Mouse (Mus musculus) myocyte (in vitro differentiated cells): ENCODE measurements at regions not wholly inside any gene's neighbourhood (a gene's known extent, or its start where the extent isn't known, plus 50 kb on each side); places are given as distances from the start of the nearest gene placed in this dataset.
A peak's percentile ranks its signal among the peaks of the same experiment; 100 is the strongest.

Experiments used
- H3K27me3 ChIP-seq: one replicate; pipeline ENCODE4 v1.6.1; 2011; ENCODE audit not compliant: control insufficient read depth, insufficient read depth, insufficient read length
- H3K36me3 ChIP-seq: one replicate; pipeline ENCODE4 v1.6.1; 2011; ENCODE audit not compliant: control insufficient read depth, insufficient read depth
- H3K4me2 ChIP-seq: one replicate; pipeline ENCODE4 v1.6.1; 2011; ENCODE audit warnings: low read depth, control low read depth
- H3K4me3 ChIP-seq: one replicate; pipeline ENCODE4 v1.5.1; 2011; ENCODE audit warnings: mild to moderate bottlenecking, control low read depth, moderate library complexity
- H3K79me2 ChIP-seq: one replicate; pipeline ENCODE4 v1.6.1; 2011; ENCODE audit not compliant: control insufficient read depth, insufficient read depth
- H3ac ChIP-seq: one replicate; pipeline ENCODE4 v1.6.1; 2011; ENCODE audit not compliant: control insufficient read depth, insufficient read length
- CEBPB ChIP-seq: IDR thresholded peaks from 2 replicates; pipeline ENCODE4 v1.6.1; 2011; ENCODE audit warnings: mild to moderate bottlenecking, moderate library complexity; ENCODE audit not compliant: poor library complexity, insufficient read depth, severe bottlenecking
- E2F4 ChIP-seq: IDR thresholded peaks from one replicate; pipeline ENCODE4 v1.6.1; 2011; ENCODE audit warnings: mild to moderate bottlenecking, control low read depth, moderate library complexity; ENCODE audit not compliant: insufficient read depth
- MAX ChIP-seq: IDR thresholded peaks from one replicate; pipeline ENCODE4 v1.6.1; 2011; ENCODE audit warnings: low read depth, mild to moderate bottlenecking, control low read depth
- MYOD1 ChIP-seq, 3 experiments: IDR thresholded peaks; one replicate each; pipeline ENCODE4 v1.6.1; 2011; ENCODE audit warnings: control low read depth in 2 of 3, low read depth in 2 of 3, mild to moderate bottlenecking in 2 of 3, moderate library complexity in 1 of 3; ENCODE audit not compliant: insufficient read length in 2 of 3, control insufficient read depth in 1 of 3
- MYOG ChIP-seq, 3 experiments: IDR thresholded peaks; one replicate each; pipeline ENCODE4 v1.6.1; 2011; ENCODE audit warnings: control low read depth in 2 of 3, low read depth in 2 of 3, mild to moderate bottlenecking in 2 of 3; ENCODE audit not compliant: insufficient read length in 2 of 3, control insufficient read depth in 1 of 3, insufficient read depth in 1 of 3
- POLR2A ChIP-seq: IDR thresholded peaks from one replicate; pipeline ENCODE4 v1.6.1; 2011; ENCODE audit warnings: low read depth, mild to moderate bottlenecking, control low read depth, moderate library complexity; ENCODE audit not compliant: insufficient read length
- POLR2AphosphoS2 ChIP-seq: IDR thresholded peaks from one replicate; pipeline ENCODE4 v1.6.1; 2011; ENCODE audit warnings: low read depth, control low read depth; ENCODE audit not compliant: insufficient read length
- REST ChIP-seq: IDR thresholded peaks from one replicate; pipeline ENCODE4 v1.6.1; 2011; ENCODE audit warnings: mild to moderate bottlenecking, control low read depth, moderate library complexity; ENCODE audit not compliant: insufficient read depth, insufficient read length
- SRF ChIP-seq: IDR thresholded peaks from one replicate; pipeline ENCODE4 v1.6.1; 2011; ENCODE audit warnings: low read depth; ENCODE audit not compliant: control insufficient read depth, insufficient read length
- TCF12 ChIP-seq: IDR thresholded peaks from one replicate; pipeline ENCODE4 v1.6.1; 2011; ENCODE audit warnings: mild to moderate bottlenecking, control low read depth; ENCODE audit not compliant: poor library complexity, insufficient read depth, severe bottlenecking
- TCF3 ChIP-seq: IDR thresholded peaks from one replicate; pipeline ENCODE4 v1.6.1; 2011; ENCODE audit warnings: low read depth, control low read depth; ENCODE audit not compliant: insufficient read length
- USF1 ChIP-seq: IDR thresholded peaks from one replicate; pipeline ENCODE4 v1.6.1; 2011; ENCODE audit warnings: low read depth, mild to moderate bottlenecking, control low read depth, moderate library complexity

- H3ac ChIP-seq, result no peak overlapping the region
- H3K79me2 ChIP-seq, result no peaks in the 10 kb centered on the region
- H3K4me3 ChIP-seq, result no peak overlapping the region
- no peak overlapping the region for H3K4me2 ChIP-seq
- no peaks in the 10 kb centered on the region for H3K27me3 ChIP-seq
- H3K36me3 ChIP-seq, result no peaks in the 10 kb centered on the region
- TF ChIP-seq POLR2A (no peak), MAX (no peak), CEBPB (no peak)
Measured at GRCm38 (mm10) chr13:107499296-107499695, 477.4 kb upstream of the Kif2a start.

- no peaks in the 10 kb centered on the region for H3K79me2 ChIP-seq
- H3K36me3 ChIP-seq, result no peaks in the 10 kb centered on the region
- no peak overlapping the region for H3K4me2 ChIP-seq
- TF ChIP-seq TCF12 (no peak), POLR2A (no peak), E2F4 (no peak), MYOD1 (IDR thresholded peaks at IDR 0.05; ENCODE audit: control insufficient read depth in 1 of 3, insufficient read length in 2 of 3, low read depth in 2 of 3) (no peak), TCF3 (no peak), REST (no peak), SRF (no peak), USF1 (no peak), POLR2AphosphoS2 (no peak)
- H3K4me3 ChIP-seq, result no peak overlapping the region
- H3K27me3 ChIP-seq, result no peaks in the 10 kb centered on the region
- H3ac ChIP-seq, result no peak overlapping the region
Measured at GRCm38 (mm10) chr13:107495161-107495732, 473.3 kb upstream of the Kif2a start.

- Histone ChIP-seq H3K4me2 (peak overlapping the region; percentile 23), H3K79me2 (no peaks in the 10 kb centered on the region), H3K36me3 (no peaks in the 10 kb centered on the region), H3K27me3 (no peaks in the 10 kb centered on the region), H3K4me3 (no peak overlapping the region), H3ac (no peak overlapping the region)
- TF ChIP-seq MYOD1 (IDR thresholded peaks at IDR 0.05; ENCODE audit: control insufficient read depth in 1 of 3, insufficient read length in 2 of 3, low read depth in 2 of 3) (no peak), MAX (no peak), POLR2A (peak; percentile 31), POLR2AphosphoS2 (no peak), REST (no peak), MYOG (IDR thresholded peaks at IDR 0.05; ENCODE audit: control insufficient read depth in 1 of 3, insufficient read depth in 1 of 3, insufficient read length in 2 of 3, low read depth in 2 of 3) (no peak), E2F4 (no peak)
Measured at GRCm38 (mm10) chr13:107493765-107494164, 471.8 kb upstream of the Kif2a start.

- TF ChIP-seq USF1 (no peak), SRF (no peak), MYOG (IDR thresholded peaks at IDR 0.05; ENCODE audit: control insufficient read depth in 1 of 3, insufficient read depth in 1 of 3, insufficient read length in 2 of 3, low read depth in 2 of 3) (no peak), POLR2AphosphoS2 (no peak), REST (no peak), MYOD1 (IDR thresholded peaks at IDR 0.05; ENCODE audit: control insufficient read depth in 1 of 3, insufficient read length in 2 of 3, low read depth in 2 of 3) (no peak), E2F4 (no peak), TCF3 (no peak), MAX (no peak), TCF12 (no peak), POLR2A (no peak), CEBPB (no peak)
- no peaks in the 10 kb centered on the region for H3K27me3 ChIP-seq
- H3K4me2 ChIP-seq, result no peak overlapping the region
- no peak overlapping the region for H3ac ChIP-seq
- no peak overlapping the region for H3K4me3 ChIP-seq
- H3K79me2 ChIP-seq, result no peaks in the 10 kb centered on the region
- no peaks in the 10 kb centered on the region for H3K36me3 ChIP-seq
Measured at GRCm38 (mm10) chr13:107492448-107492847, 470.5 kb upstream of the Kif2a start.

- Histone ChIP-seq H3ac (no peak overlapping the region), H3K36me3 (no peaks in the 10 kb centered on the region), H3K4me3 (no peak overlapping the region), H3K79me2 (no peaks in the 10 kb centered on the region), H3K27me3 (no peaks in the 10 kb centered on the region), H3K4me2 (no peak overlapping the region)
- TF ChIP-seq POLR2A (no peak), MYOG (IDR thresholded peaks at IDR 0.05; ENCODE audit: control insufficient read depth in 1 of 3, insufficient read depth in 1 of 3, insufficient read length in 2 of 3, low read depth in 2 of 3) (no peak), REST (no peak), SRF (no peak), MYOD1 (IDR thresholded peaks at IDR 0.05; ENCODE audit: control insufficient read depth in 1 of 3, insufficient read length in 2 of 3, low read depth in 2 of 3) (no peak), USF1 (no peak), E2F4 (no peak)
Measured at GRCm38 (mm10) chr13:107491423-107491822, 469.5 kb upstream of the Kif2a start.
